Mouse (Mus musculus) hindbrain, embryonic 15.5 days (tissue): ENCODE data around the gene Bcas3. TPM values are rescaled to one million over a fixed set of nuclear protein-coding genes. Genes with fewer than 3 reads are reported as not detected.

Experiments
- ATAC-seq: fragments of 200-750 bp; cut with Nextera tagmentation; 2 replicates; pipeline ENCODE4 v1.8.0; 2017; ENCODE audit warnings: low read depth, moderate number of reproducible peaks, moderate TSS enrichment; ENCODE audit not compliant: low FRiP score
- H3K27ac ChIP-seq: fragments of 300-500 bp; sonication (generic); replicated peaks from 2 replicates; pipeline ENCODE4 v1.5.1; 2015; ENCODE audit warnings: mild to moderate bottlenecking, inconsistent platforms
- H3K27me3 ChIP-seq: fragments of 300-500 bp; sonication (generic); 2 replicates; pipeline ENCODE4 v1.6.1; 2015; ENCODE audit warnings: control low read depth, inconsistent platforms
- H3K36me3 ChIP-seq: fragments of 300-500 bp; sonication (generic); 2 replicates; pipeline ENCODE4 v1.6.1; 2015; ENCODE audit warnings: control low read depth, inconsistent platforms
- H3K4me1 ChIP-seq: fragments of 300-500 bp; sonication (generic); replicated peaks from 2 replicates; pipeline ENCODE4 v1.6.1; 2015; ENCODE audit warnings: control low read depth, inconsistent platforms
- H3K4me2 ChIP-seq: fragments of 300-500 bp; sonication (generic); 2 replicates; pipeline ENCODE4 v1.6.1; 2015; ENCODE audit warnings: moderate library complexity, mild to moderate bottlenecking, inconsistent platforms
- H3K4me3 ChIP-seq: fragments of 300-500 bp; sonication (generic); 2 replicates; pipeline ENCODE4 v1.5.1; 2015; ENCODE audit warnings: mild to moderate bottlenecking, inconsistent platforms
- H3K9ac ChIP-seq: fragments of 300-500 bp; sonication (generic); 2 replicates; pipeline ENCODE4 v1.6.1; 2015; ENCODE audit warnings: inconsistent platforms
- H3K9me3 ChIP-seq: fragments of 300-500 bp; sonication (generic); 2 replicates; pipeline ENCODE4 v1.6.1; 2016; ENCODE audit warnings: control low read depth, inconsistent platforms
- WGBS: fragments of 180-500 bp; shearing (Covaris S2); methylation state at CpG from one replicate; pipeline ENCODE4 v1.1.7; 2015; 5-methylcytosine and 5-hydroxymethylcytosine counted together
- polyA plus RNA-seq: library from polyadenylated mRNA; unstranded; fragments of >200 nt; fragmentation: Nextera tagmentation; extraction: Ambion mirVana; gene quantifications from 2 replicates; pipeline ENCODE4 v1.2.1, GENCODE M21; 2015

The Bcas3 gene
- polyA plus RNA-seq, 1 experiment from 2014 or later, result 31.9 TPM

DNA sequence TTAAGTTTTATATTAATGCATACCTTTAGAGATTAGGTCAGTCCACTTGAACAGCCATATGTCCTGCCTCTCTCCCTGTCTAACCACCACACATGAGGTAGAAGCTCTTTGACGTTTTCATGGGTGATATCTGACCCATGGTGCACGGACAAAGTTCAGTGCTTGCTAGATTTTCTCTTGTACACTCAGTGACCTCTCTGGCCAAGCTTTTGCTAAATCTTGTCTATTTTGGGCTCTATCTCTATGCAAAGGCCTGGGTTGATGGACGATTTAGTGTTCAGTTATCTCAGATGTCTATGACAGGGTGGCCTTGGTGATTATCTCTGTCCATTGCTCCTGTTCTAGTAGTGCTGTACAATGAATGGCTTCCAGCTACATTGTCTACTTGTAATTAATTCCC is 260.6 kb downstream of the Bcas3 start:
- WGBS, result 84% methylated on average over 3 of the region's 3 CpGs
- Histone ChIP-seq H3K4me2 (no peak overlapping the region), H3K27me3 (no peaks in the 10 kb centered on the region), H3K27ac (no peak overlapping the region), H3K36me3 (no peaks in the 10 kb centered on the region), H3K9ac (no peak overlapping the region), H3K9me3 (no peaks in the 10 kb centered on the region), H3K4me1 (no peaks in the 10 kb centered on the region), H3K4me3 (no peak overlapping the region)
- ATAC-seq, result no peak

DNA sequence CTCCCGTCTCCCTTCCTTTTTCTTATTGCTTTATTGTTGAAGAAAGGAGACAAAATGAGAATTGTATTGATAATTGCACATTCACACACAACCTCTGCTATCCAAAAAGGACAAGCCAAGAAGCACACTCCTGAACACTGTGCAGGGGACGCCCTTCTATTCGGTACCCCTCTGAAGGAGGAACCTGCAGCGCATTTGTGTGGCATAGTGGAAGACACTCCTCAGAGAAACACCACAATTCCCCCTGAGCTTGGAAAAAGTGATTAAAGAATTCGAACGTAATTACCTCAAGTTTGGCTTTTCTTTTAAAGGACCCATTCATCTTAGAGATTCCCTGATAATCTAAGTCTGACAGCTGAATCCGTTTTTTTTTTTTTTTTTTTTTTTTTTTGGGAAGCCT is 261.5 kb downstream of the Bcas3 start:
- 80% methylated on average over 7 of the region's 7 CpGs for WGBS
- Histone ChIP-seq H3K36me3 (no peaks in the 10 kb centered on the region), H3K4me3 (no peak overlapping the region), H3K27me3 (no peaks in the 10 kb centered on the region), H3K27ac (no peak overlapping the region), H3K9me3 (no peaks in the 10 kb centered on the region), H3K4me2 (no peak overlapping the region), H3K4me1 (peaks cover 5% of the 10 kb centered on the region; the same call in 1 of the 2 replicates), H3K9ac (no peak overlapping the region)
- ATAC-seq, result no peak

DNA sequence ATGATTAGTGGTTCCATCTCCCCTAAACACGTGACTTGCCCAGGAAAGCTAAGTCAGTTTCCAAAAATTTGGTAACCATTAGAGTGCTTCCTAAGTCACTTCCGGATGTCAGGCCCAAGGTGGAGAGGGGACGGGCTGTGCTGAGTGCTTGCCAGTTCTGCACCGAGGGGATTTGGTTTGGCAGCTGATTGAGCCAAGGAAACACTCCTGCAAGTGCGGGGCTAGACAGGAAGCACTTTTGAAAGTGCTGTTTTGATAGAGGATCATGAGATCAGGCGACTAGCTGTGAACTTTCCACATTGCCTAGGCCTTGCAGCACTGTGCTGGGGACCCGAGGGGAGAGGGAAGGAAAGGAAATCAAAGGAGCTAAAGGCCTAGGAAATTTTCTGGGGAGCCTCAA is 262.5 kb downstream of the Bcas3 start:
- 69% methylated on average over 7 of the region's 7 CpGs for WGBS
- Histone ChIP-seq H3K9ac (no peak overlapping the region), H3K4me2 (no peak overlapping the region), H3K4me3 (no peak overlapping the region), H3K36me3 (no peaks in the 10 kb centered on the region), H3K27me3 (no peaks in the 10 kb centered on the region), H3K27ac (no peak overlapping the region), H3K4me1 (peaks cover 5% of the 10 kb centered on the region; the same call in 1 of the 2 replicates), H3K9me3 (no peaks in the 10 kb centered on the region)
- no peak for ATAC-seq

DNA sequence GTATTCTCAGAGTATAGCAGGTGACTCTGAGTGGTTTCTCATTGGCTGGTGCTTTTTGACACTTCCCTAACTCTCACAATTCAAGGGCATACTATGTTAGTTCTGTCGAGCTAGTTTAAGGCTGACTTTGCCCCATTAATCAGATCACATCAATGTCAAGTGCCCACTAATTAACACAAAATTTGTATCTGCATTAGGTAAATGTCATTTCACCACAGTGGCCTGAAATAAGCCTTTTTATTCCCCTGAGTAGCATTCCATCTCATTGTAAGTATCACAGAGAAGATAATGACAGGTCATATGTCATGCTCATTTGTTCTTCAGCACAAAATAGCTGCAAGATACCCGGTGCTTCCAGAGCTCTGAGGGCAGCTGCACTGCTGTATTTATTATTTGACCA is 268.5 kb downstream of the Bcas3 start:
- H3K27ac ChIP-seq, result no peak overlapping the region
- no peaks in the 10 kb centered on the region for H3K9me3 ChIP-seq
- no peaks in the 10 kb centered on the region for H3K36me3 ChIP-seq
- H3K4me1 ChIP-seq, result peaks cover 14% of the 10 kb centered on the region; the same call in 1 of the 2 replicates
- no peak for ATAC-seq
- no peaks in the 10 kb centered on the region for H3K27me3 ChIP-seq
- no peak overlapping the region for H3K4me2 ChIP-seq
- WGBS, result 15% methylated on average over 2 of the region's 2 CpGs
- H3K9ac ChIP-seq, result no peak overlapping the region
- H3K4me3 ChIP-seq, result no peak overlapping the region

DNA sequence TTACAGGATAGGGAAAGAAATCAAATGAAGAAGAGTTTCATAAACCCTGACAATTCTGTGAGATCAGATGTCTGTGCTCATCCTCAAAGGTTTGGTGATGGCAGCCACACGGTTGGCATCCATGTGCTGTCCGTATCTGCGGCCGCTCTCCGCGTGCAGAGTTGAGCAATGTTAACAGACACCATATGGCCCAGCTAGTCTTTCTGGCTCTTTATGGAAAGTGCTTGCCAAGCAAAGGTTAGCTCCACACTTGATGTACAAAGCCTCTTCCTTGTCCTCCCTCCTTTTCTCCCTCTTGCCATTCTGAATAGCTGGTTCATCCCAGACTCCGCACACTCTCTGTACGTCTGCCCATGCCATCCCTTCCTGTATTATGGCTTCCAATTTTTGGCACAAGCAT is 269.0 kb downstream of the Bcas3 start:
- H3K4me3 ChIP-seq, result no peak overlapping the region
- no peaks in the 10 kb centered on the region for H3K27me3 ChIP-seq
- H3K9me3 ChIP-seq, result no peaks in the 10 kb centered on the region
- H3K4me1 ChIP-seq, result peaks cover 14% of the 10 kb centered on the region; the same call in 1 of the 2 replicates
- H3K4me2 ChIP-seq, result no peak overlapping the region
- H3K9ac ChIP-seq, result no peak overlapping the region
- H3K36me3 ChIP-seq, result no peaks in the 10 kb centered on the region
- no peak overlapping the region for H3K27ac ChIP-seq
- ATAC-seq, result no peak
- 67% methylated on average over 8 of the region's 8 CpGs for WGBS

DNA sequence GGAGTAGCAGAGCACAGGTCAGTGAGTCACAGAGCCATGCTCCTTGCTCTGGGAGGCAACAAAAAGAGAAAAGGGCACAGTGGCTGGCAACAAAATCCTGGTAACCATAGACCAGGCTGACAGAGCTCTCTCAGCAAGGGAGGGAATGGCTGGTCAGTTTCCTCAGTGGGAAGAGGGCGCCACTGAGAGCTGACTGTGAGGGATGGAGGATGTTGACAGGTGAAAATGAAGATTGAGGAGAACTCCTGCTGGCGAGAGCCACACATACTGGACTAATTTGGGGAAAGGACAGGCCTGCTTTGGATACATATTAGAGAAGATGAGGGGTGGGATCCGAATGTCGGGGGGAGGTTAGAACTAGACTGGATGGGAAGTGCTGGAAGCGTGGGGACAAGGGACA is 272.2 kb downstream of the Bcas3 start:
- H3K27me3 ChIP-seq, result no peaks in the 10 kb centered on the region
- ATAC-seq, result no peak
- no peaks in the 10 kb centered on the region for H3K9me3 ChIP-seq
- no peaks in the 10 kb centered on the region for H3K36me3 ChIP-seq
- H3K9ac ChIP-seq, result no peak overlapping the region
- H3K27ac ChIP-seq, result no peak overlapping the region
- 65% methylated on average over 5 of the region's 5 CpGs for WGBS
- H3K4me1 ChIP-seq, result peaks cover 18% of the 10 kb centered on the region
- H3K4me2 ChIP-seq, result no peak overlapping the region
- no peak overlapping the region for H3K4me3 ChIP-seq

DNA sequence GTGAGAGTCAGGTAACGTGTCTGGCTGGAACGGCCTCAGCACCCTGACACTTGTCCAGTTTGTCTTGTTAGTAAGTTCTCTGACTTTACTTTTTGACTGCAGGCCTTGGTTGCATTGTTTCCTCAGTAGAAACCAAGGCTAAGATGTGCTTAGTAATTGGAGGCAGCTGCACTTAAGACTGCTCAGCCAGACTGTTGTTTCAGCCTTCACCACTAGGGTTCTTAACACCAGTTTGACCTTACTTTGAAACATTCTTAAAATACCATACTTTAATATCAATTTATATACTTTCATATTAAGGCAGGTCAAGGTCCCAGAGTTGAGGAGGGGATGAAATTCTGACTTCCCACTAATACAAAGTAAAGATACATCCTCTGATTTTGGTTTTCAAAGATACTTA is 273.9 kb downstream of the Bcas3 start:
- ATAC-seq, result no peak
- Histone ChIP-seq H3K4me3 (no peak overlapping the region), H3K27me3 (no peaks in the 10 kb centered on the region), H3K27ac (no peak overlapping the region), H3K4me2 (no peak overlapping the region), H3K9ac (no peak overlapping the region), H3K4me1 (peaks cover 15% of the 10 kb centered on the region), H3K9me3 (no peaks in the 10 kb centered on the region), H3K36me3 (no peaks in the 10 kb centered on the region)
- WGBS, result 94% methylated on average over 2 of the region's 2 CpGs

DNA sequence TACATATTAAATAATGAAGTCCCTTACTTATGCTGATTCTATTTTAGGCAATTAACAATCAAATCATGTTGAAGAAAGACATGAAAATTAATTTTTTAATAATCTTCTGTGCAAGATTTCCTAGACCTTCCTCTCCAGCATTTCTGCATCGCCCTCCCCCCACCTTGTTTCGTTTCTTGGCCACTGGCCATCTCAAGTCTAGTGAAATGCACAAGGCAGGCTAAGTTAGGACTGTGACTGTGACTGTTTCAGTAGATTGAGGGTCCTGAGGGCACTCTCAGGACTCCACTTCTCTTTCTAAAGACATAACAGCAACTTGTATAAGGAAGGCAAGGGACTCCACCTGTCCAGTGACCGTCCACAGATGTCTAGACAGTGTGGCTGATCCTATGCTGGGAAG is 274.4 kb downstream of the Bcas3 start:
- no peak for ATAC-seq
- Histone ChIP-seq H3K4me1 (peaks cover 10% of the 10 kb centered on the region), H3K4me3 (no peak overlapping the region), H3K4me2 (no peak overlapping the region), H3K9me3 (no peaks in the 10 kb centered on the region), H3K27me3 (no peaks in the 10 kb centered on the region), H3K36me3 (no peaks in the 10 kb centered on the region), H3K9ac (no peak overlapping the region), H3K27ac (no peak overlapping the region)
- 74% methylated on average over 3 of the region's 3 CpGs for WGBS

DNA sequence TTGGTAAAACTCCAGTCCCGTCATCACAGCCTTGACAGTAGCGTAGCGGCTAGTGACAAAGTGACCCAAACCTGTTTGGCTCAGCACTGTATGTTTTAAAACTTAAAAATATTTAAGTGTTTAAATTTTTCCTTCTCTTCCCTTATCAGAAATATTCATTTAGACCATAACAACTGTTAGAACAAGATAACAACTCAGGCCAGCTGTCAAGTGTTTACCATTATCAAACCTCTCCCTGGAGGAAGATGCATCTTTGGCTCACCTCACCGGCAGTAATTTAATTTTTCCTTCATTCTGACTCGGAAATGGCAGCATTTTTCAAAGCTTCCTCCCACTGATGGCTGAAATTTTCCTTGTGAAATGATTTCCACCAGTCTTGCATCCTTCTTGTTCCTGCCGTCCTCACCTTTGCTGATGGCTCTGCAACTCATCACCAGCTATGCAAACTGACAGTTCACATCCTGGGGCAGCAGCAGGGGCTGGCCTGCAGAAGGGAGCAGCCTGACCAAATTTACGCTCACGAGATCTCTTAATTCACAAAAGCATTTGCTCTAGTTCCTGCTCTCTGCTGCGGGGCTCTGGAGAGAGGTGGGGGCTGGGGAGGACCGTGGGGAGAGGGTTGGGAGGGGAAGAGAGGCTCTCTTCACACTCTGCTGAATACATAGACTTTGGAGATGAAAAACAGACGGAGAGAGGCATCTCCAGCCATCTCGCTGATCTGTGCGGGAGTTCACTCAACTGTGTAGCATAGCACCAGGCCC is 275.5 kb downstream of the Bcas3 start:
- Histone ChIP-seq H3K4me3 (no peak overlapping the region), H3K27ac (0 out of 2 replicates have a peak overlapping the region, but pooled peaks have one; percentile 3), H3K27me3 (no peaks in the 10 kb centered on the region), H3K4me1 (peaks cover 9% of the 10 kb centered on the region), H3K4me2 (no peak overlapping the region), H3K9ac (no peak overlapping the region), H3K9me3 (no peaks in the 10 kb centered on the region), H3K36me3 (no peaks in the 10 kb centered on the region)
- ATAC-seq, result 0 out of 2 replicates have a peak, but pooled peaks have one; percentile 42
- WGBS, result 36% methylated on average over 13 of the region's 13 CpGs

DNA sequence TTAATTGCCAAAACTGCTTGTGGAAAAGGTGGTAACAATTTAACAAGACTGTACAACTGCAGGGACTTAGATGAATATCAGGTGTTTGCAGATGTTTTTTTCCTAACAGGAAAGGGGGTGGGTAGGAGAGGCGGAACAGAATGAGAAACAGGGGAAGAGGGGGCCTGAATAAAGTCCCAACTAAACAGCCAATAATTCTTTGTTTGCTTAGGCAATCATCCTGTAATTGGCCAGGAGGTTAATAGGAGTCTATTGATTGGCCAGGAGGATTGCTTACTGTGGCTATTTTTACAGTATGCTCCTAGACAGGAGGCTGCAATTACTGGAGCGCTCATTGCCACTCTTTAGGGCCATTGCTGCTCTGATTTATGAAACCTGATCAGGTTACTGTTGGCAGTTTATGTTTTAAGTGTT is 279.6 kb downstream of the Bcas3 start:
- Histone ChIP-seq H3K4me2 (no peak overlapping the region), H3K9ac (no peak overlapping the region), H3K9me3 (no peaks in the 10 kb centered on the region), H3K36me3 (no peaks in the 10 kb centered on the region), H3K27me3 (no peaks in the 10 kb centered on the region), H3K4me3 (no peak overlapping the region), H3K27ac (no peak overlapping the region), H3K4me1 (peaks cover 9% of the 10 kb centered on the region)
- 70% methylated on average over 2 of the region's 2 CpGs for WGBS
- no peak for ATAC-seq

DNA sequence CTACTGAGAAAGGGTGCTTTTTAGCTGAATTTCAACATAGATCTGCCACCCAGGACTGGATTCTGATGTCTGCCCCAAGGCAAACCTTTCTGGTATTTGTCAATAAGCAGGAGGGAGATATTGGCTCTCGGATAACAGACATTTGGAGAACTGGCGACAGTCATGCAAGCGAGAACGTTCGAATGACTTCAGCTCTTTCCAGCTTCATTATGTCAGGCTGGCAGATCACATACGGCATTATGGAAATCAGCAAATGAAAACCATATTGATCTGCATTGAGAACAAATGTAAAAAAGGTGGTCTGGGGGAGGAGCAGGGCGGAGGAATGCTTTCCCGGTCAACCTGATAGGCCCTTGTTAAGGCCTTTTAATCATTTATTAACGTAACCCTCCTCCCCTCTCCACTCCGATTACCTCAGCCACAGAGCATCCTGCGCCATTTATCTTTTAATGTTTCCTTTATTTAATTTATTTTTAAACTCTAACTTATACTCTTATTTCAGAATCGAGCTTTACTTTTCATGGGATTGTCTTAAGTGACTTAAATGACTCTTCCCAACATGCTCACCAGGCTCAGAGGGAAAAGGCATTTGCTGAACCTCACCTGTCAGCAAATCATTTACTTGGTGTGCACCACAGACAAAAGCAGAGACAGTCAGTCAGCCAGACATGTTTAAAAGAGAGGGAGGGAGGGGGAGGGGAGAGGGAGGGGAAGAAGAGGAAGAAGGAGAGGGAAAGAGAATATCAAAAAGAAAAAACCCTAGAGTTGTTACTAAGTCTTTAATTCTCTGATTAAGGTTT is 285.9 kb downstream of the Bcas3 start:
- Histone ChIP-seq H3K9me3 (no peaks in the 10 kb centered on the region), H3K4me2 (0 out of 2 replicates have a peak overlapping the region, but pooled peaks have one; percentile 6), H3K4me3 (no peak overlapping the region), H3K36me3 (no peaks in the 10 kb centered on the region), H3K27ac (no peak overlapping the region), H3K27me3 (no peaks in the 10 kb centered on the region), H3K4me1 (peaks cover 32% of the 10 kb centered on the region), H3K9ac (no peak overlapping the region)
- no peak for ATAC-seq
- WGBS, result 57% methylated on average over 12 of the region's 12 CpGs

DNA sequence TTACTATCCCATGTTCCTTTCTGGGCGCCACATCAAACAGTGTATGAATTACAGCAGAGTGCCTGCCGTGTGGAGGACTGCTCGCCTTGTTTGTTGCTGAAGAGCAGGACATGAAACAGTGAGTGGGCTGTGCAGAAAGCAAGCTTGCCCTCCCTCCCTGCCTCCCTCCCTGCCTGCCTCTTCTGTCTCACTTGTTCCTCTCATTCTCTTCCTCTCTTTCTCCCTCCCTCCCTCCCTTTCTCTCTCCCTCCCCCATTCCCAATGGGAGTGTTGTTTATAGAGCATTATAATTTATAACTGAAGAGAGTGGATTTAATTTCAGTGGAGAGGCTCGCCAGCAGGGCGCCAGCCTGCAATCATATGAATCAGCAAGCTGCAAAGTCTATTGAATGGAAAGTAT is 287.7 kb downstream of the Bcas3 start:
- peak overlapping the region; percentile 16; the same call in 1 of the 2 replicates for H3K9ac ChIP-seq

More for the DNA sequence above, 287.7 kb downstream of the Bcas3 start:
- WGBS, result 15% methylated on average over 5 of the region's 5 CpGs
- Histone ChIP-seq H3K27me3 (no peaks in the 10 kb centered on the region), H3K4me1 (peaks cover 36% of the 10 kb centered on the region), H3K27ac (peak overlapping the region; percentile 64; the same call in 1 of the 2 replicates), H3K4me3 (peak overlapping the region; percentile 6; the same call in 1 of the 2 replicates), H3K9me3 (no peaks in the 10 kb centered on the region), H3K4me2 (peak overlapping the region; percentile 48), H3K36me3 (no peaks in the 10 kb centered on the region)
- peak; percentile 63 for ATAC-seq
